17 mouse cellular contexts compared by ENCODE assay signal in the genomic region with DNA sequence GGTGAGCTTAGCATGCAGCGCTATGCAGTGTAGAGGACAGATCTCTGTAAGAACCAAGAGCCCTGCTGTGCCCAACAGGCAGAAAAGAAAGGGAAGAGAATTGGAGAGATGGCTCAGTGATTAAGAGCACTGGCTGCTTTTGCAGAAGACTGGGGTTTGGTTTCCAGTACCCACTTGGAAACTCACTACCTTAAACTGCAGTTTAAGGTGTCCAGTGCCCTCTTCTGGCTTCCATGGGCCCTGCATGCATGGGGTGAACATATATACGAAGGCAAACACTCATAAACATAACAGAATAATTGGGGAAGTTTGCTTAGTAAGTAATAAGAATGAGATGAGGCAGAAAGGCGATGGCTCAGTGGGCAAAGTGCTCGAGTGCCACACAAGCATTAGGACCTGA.
DNase-seq lines count a peak whose midpoint lies in the region; ATAC-seq and TF ChIP-seq lines count a peak whose summit lies in the region.
"Had no signal": no experiment of that assay in that cellular context is flagged by ENCODE, and none has a peak within 500 bp of the region (broad histone marks: within the 10 kb centered on the region; RNA-seq: fewer than 3 reads in every experiment).

No protein-coding gene starts in this region.

- TF ChIP-seq CTCF in heart, postnatal 0 days (IDR thresholded peaks at IDR 0.05; ENCODE audit: low read depth) = no peak
- peak; percentile 52 for TF ChIP-seq CTCF in lung, postnatal 0 days (IDR thresholded peaks at IDR 0.05)
- TF ChIP-seq CTCF in stomach, postnatal 0 days (IDR thresholded peaks at IDR 0.05; ENCODE audit: low read depth) = peak; percentile 62

- H3K27me3 ChIP-seq in heart, postnatal 0 days (ENCODE audit: control insufficient read depth, insufficient read depth, low read length) = no peaks in the 10 kb centered on the region
- no peaks in the 10 kb centered on the region for H3K27me3 ChIP-seq in lung, postnatal 0 days (replicated peaks; ENCODE audit: insufficient read depth, low read length)
- H3K27me3 ChIP-seq in embryonic facial prominence, embryonic 15.5 days = no peaks in the 10 kb centered on the region
- no peaks in the 10 kb centered on the region for H3K27me3 ChIP-seq in stomach, postnatal 0 days (ENCODE audit: control insufficient read depth, insufficient read depth, low read length)
- H3K27me3 ChIP-seq in hindbrain, embryonic 11.5 days (ENCODE audit: control insufficient read depth, insufficient read depth, low read length) = no peaks in the 10 kb centered on the region
- H3K27me3 ChIP-seq: embryonic facial prominence, embryonic 13.5 days; midbrain, embryonic 13.5 days had no signal

- no peak overlapping the region for H3K4me2 ChIP-seq in heart, postnatal 0 days (ENCODE audit: low read depth, low read length)
- H3K4me2 ChIP-seq in lung, postnatal 0 days (replicated peaks; ENCODE audit: low read depth, low read length) = no peak overlapping the region
- no peak overlapping the region for H3K4me2 ChIP-seq in embryonic facial prominence, embryonic 15.5 days (replicated peaks)
- no peak overlapping the region for H3K4me2 ChIP-seq in stomach, postnatal 0 days (replicated peaks; ENCODE audit: low read depth)
- no peak overlapping the region for H3K4me2 ChIP-seq in hindbrain, embryonic 11.5 days (replicated peaks; ENCODE audit: low read depth, low read length)
- H3K4me2 ChIP-seq: embryonic facial prominence, embryonic 13.5 days; midbrain, embryonic 13.5 days had no signal

- H3K27ac ChIP-seq in heart, postnatal 0 days (ENCODE audit: low read depth) = peak overlapping the region; percentile 27
- H3K27ac ChIP-seq in lung, postnatal 0 days (ENCODE audit: low read length) = peak overlapping the region; percentile 79
- 0 out of 2 replicates have a peak overlapping the region, but pooled peaks have one; percentile 34 for H3K27ac ChIP-seq in embryonic facial prominence, embryonic 15.5 days (replicated peaks)
- peak overlapping the region; percentile 77 for H3K27ac ChIP-seq in stomach, postnatal 0 days (replicated peaks)
- no peak overlapping the region for H3K27ac ChIP-seq in hindbrain, embryonic 11.5 days (ENCODE audit: low read depth, low read length)
- H3K27ac ChIP-seq: limb, embryonic 10.5 days; midbrain, embryonic 13.5 days had no signal

- TF ChIP-seq EP300 in heart, postnatal 0 days (IDR thresholded peaks at IDR 0.05; ENCODE audit: low read depth) = no peak
- no peak for TF ChIP-seq EP300 in lung, postnatal 0 days (IDR thresholded peaks at IDR 0.05)
- TF ChIP-seq EP300 in stomach, postnatal 0 days (optimal IDR thresholded peaks at IDR 0.05) = no peak

- no peak overlapping the region for H3K9ac ChIP-seq in heart, postnatal 0 days (replicated peaks; ENCODE audit: low read depth, low read length)
- no peak overlapping the region for H3K9ac ChIP-seq in lung, postnatal 0 days (replicated peaks; ENCODE audit: low read depth)
- no peak overlapping the region for H3K9ac ChIP-seq in embryonic facial prominence, embryonic 15.5 days
- H3K9ac ChIP-seq in stomach, postnatal 0 days (ENCODE audit: low read length) = no peak overlapping the region
- no peak overlapping the region for H3K9ac ChIP-seq in hindbrain, embryonic 11.5 days (ENCODE audit: low read depth, low read length)
- H3K9ac ChIP-seq: embryonic facial prominence, embryonic 13.5 days; forebrain, postnatal 0 days; midbrain, embryonic 13.5 days had no signal

- WGBS in heart, postnatal 0 days = 93% methylated on average over 4 of the region's 4 CpGs
- WGBS in lung, postnatal 0 days = 87% methylated on average over 4 of the region's 4 CpGs
- WGBS in embryonic facial prominence, embryonic 15.5 days = 90% methylated on average over 4 of the region's 4 CpGs
- 93% methylated on average over 4 of the region's 4 CpGs for WGBS in stomach, postnatal 0 days
- WGBS in hindbrain, embryonic 11.5 days = 93% methylated on average over 4 of the region's 4 CpGs

- no peaks in the 10 kb centered on the region for H3K9me3 ChIP-seq in heart, postnatal 0 days (replicated peaks; ENCODE audit: control insufficient read depth, low read length)
- H3K9me3 ChIP-seq in lung, postnatal 0 days (ENCODE audit: low read length) = no peaks in the 10 kb centered on the region
- H3K9me3 ChIP-seq in embryonic facial prominence, embryonic 15.5 days (replicated peaks) = no peaks in the 10 kb centered on the region
- no peaks in the 10 kb centered on the region for H3K9me3 ChIP-seq in stomach, postnatal 0 days (ENCODE audit: control insufficient read depth, low read length)
- H3K9me3 ChIP-seq in hindbrain, embryonic 11.5 days (ENCODE audit: control insufficient read depth, low read length) = no peaks in the 10 kb centered on the region
- H3K9me3 ChIP-seq: embryonic facial prominence, embryonic 13.5 days; G1E; limb, embryonic 10.5 days; midbrain, embryonic 13.5 days had no signal

- H3K4me1 ChIP-seq in heart, postnatal 0 days (ENCODE audit: control insufficient read depth, insufficient read depth) = peaks cover 24% of the 10 kb centered on the region
- H3K4me1 ChIP-seq in lung, postnatal 0 days (ENCODE audit: insufficient read depth, low read depth, low read length) = peaks cover 26% of the 10 kb centered on the region
- peaks cover 21% of the 10 kb centered on the region for H3K4me1 ChIP-seq in embryonic facial prominence, embryonic 15.5 days
- H3K4me1 ChIP-seq in stomach, postnatal 0 days (replicated peaks; ENCODE audit: control insufficient read depth, insufficient read depth) = peaks cover 10% of the 10 kb centered on the region; the same call in 1 of the 2 replicates
- H3K4me1 ChIP-seq in hindbrain, embryonic 11.5 days (replicated peaks; ENCODE audit: control insufficient read depth, insufficient read depth, low read length) = no peaks in the 10 kb centered on the region

- no peak for ATAC-seq in heart, postnatal 0 days (ENCODE audit: insufficient read depth, low read depth)
- ATAC-seq in lung, postnatal 0 days = no peak
- ATAC-seq in embryonic facial prominence, embryonic 15.5 days (ENCODE audit: insufficient number of reproducible peaks, low FRiP score, low TSS enrichment, low read depth) = no peak
- no peak for ATAC-seq in stomach, postnatal 0 days (ENCODE audit: low FRiP score, low TSS enrichment)
- ATAC-seq in hindbrain, embryonic 11.5 days (ENCODE audit: low FRiP score) = no peak
- ATAC-seq: forebrain, postnatal 0 days; midbrain, embryonic 13.5 days had no signal

- H3K4me3 ChIP-seq in heart, postnatal 0 days (ENCODE audit: low read depth, low read length) = no peak overlapping the region
- H3K4me3 ChIP-seq in lung, postnatal 0 days (ENCODE audit: low read depth, low read length) = no peak overlapping the region
- no peak overlapping the region for H3K4me3 ChIP-seq in embryonic facial prominence, embryonic 15.5 days (replicated peaks)
- no peak overlapping the region for H3K4me3 ChIP-seq in stomach, postnatal 0 days (ENCODE audit: low read depth, low read length)
- H3K4me3 ChIP-seq in hindbrain, embryonic 11.5 days (ENCODE audit: low read depth, low read length) = no peak overlapping the region
- H3K4me3 ChIP-seq: embryonic facial prominence, embryonic 13.5 days; limb, embryonic 10.5 days; midbrain, embryonic 13.5 days had no signal

- no peak for DNase-seq in heart, postnatal 0 days (ENCODE audit: low spot score)
- no peak for DNase-seq in heart, adult 11 months
- DNase-seq in lung, postnatal 0 days (ENCODE audit: low spot score) = no peak
- DNase-seq in lung, postnatal 14 days = no peak
- DNase-seq in stomach, postnatal 0 days (ENCODE audit: low spot score) = no peak
- DNase-seq in hindbrain, embryonic 11.5 days (ENCODE audit: low spot score) = no peak
- DNase-seq in cerebellum, adult 18-20 months = no peak
- DNase-seq: adrenal gland, postnatal 25 days; cerebellum, adult 9-10 months; forebrain, postnatal 0 days; right cerebral cortex, postnatal 4 days; thymus, adult 18-20 months had no signal

- H3K36me3 ChIP-seq in heart, postnatal 0 days (replicated peaks; ENCODE audit: control insufficient read depth, insufficient read depth, low read length) = no peaks in the 10 kb centered on the region
- H3K36me3 ChIP-seq in lung, postnatal 0 days (ENCODE audit: insufficient read depth, low read length) = no peaks in the 10 kb centered on the region
- H3K36me3 ChIP-seq in embryonic facial prominence, embryonic 15.5 days = no peaks in the 10 kb centered on the region
- no peaks in the 10 kb centered on the region for H3K36me3 ChIP-seq in stomach, postnatal 0 days (ENCODE audit: control insufficient read depth, insufficient read depth, low read length)
- no peaks in the 10 kb centered on the region for H3K36me3 ChIP-seq in hindbrain, embryonic 11.5 days (ENCODE audit: control insufficient read depth, insufficient read depth, low read length)
- H3K36me3 ChIP-seq: embryonic facial prominence, embryonic 13.5 days; G1E; limb, embryonic 10.5 days; midbrain, embryonic 13.5 days had no signal
